Mouse (Mus musculus): ENCODE data around the gene Arid4a. TPM values are rescaled to one million over a fixed set of nuclear protein-coding genes. Genes with fewer than 3 reads are reported as not detected.

Arid4a gene
- polyA plus RNA-seq, 1 experiment from 2014 or later = 44.7 TPM

Other genes with a start within 250 kb of the Arid4a start
- gene Frmd6, start 190.5 kb upstream of the Arid4a start, polyA plus RNA-seq (2014; fragmentation: Nextera tagmentation; extraction: Ambion mirVana) = 5.9 and 11.0 TPM in 2 replicates
- 217 and 257 TPM in 2 replicates for gene Actr10, start 78.1 kb upstream of the Arid4a start, polyA plus RNA-seq (2014; fragmentation: Nextera tagmentation; extraction: Ambion mirVana)
- 552 and 556 TPM in 2 replicates for gene Psma3, start 41.4 kb upstream of the Arid4a start, polyA plus RNA-seq (2014; fragmentation: Nextera tagmentation; extraction: Ambion mirVana)
- not detected in 2 replicates for gene Tomm20l, start 95.4 kb downstream of the Arid4a start, polyA plus RNA-seq (2014; fragmentation: Nextera tagmentation; extraction: Ambion mirVana)
- gene Timm9, start 120.7 kb downstream of the Arid4a start, polyA plus RNA-seq (2014; fragmentation: Nextera tagmentation; extraction: Ambion mirVana) = 106 and 114 TPM in 2 replicates
- 11.6 and 18.0 TPM in 2 replicates for gene 2700049A03Rik, start 120.9 kb downstream of the Arid4a start, polyA plus RNA-seq (2014; fragmentation: Nextera tagmentation; extraction: Ambion mirVana)